Mouse (Mus musculus): ENCODE measurements around the gene Glo1. TPM values are rescaled to one million over a fixed set of nuclear protein-coding genes. Genes with fewer than 3 reads are reported as not detected.
A peak's percentile ranks its signal among the peaks of the same experiment; 100 is the strongest.

Glo1 gene
- polyA plus RNA-seq, 2 experiments, result 98.1 to 280 TPM

- no peak for DNase-seq (ENCODE audit: low read depth in 3 of 3, low spot score in 3 of 3)
- 77% methylated on average over 8 of the region's 8 CpGs for WGBS (ENCODE audit: insufficient replicate concordance)
- H3K27ac ChIP-seq, result no peak overlapping the region
- no peak overlapping the region for H3K9ac ChIP-seq (replicated peaks)
- TF ChIP-seq EP300 (IDR thresholded peaks at IDR 0.05; ENCODE audit: low read depth) (no peak), CTCF (IDR thresholded peaks at IDR 0.05; ENCODE audit: low read depth) (no peak)
- no peaks in the 10 kb centered on the region for H3K27me3 ChIP-seq (ENCODE audit: control insufficient read depth, insufficient read depth, low read length)
- H3K4me3 ChIP-seq (ENCODE audit: insufficient read depth in 1 of 2, low read depth in 2 of 2, low read length in 2 of 2), result no peak overlapping the region
- ATAC-seq (ENCODE audit: insufficient read depth), result no peak
- H3K4me1 ChIP-seq (replicated peaks; ENCODE audit: control insufficient read depth in 2 of 2, insufficient read depth in 2 of 2, low read length in 1 of 2), result no peaks in the 10 kb centered on the region
- no peak overlapping the region for H3K4me2 ChIP-seq (ENCODE audit: low read depth)
- no peaks in the 10 kb centered on the region for H3K36me3 ChIP-seq (replicated peaks; ENCODE audit: control insufficient read depth, insufficient read depth, low read depth)
- H3K9me3 ChIP-seq (ENCODE audit: control insufficient read depth, low read length), result peaks cover 7% of the 10 kb centered on the region
These were observed 36.5 kb upstream of the Glo1 start for GRCm38 (mm10) chr17:30663170-30663569.

GRCm38 (mm10) chr17:30662131-30662530 is 35.5 kb upstream of the Glo1 start:
- ATAC-seq (ENCODE audit: insufficient read depth) (no peak), DNase-seq (ENCODE audit: low read depth in 3 of 3, low spot score in 3 of 3) (no peak)
- no peak overlapping the region for H3K4me2 ChIP-seq (ENCODE audit: low read depth)
- H3K27ac ChIP-seq, result no peak overlapping the region
- no peaks in the 10 kb centered on the region for H3K36me3 ChIP-seq (replicated peaks; ENCODE audit: control insufficient read depth, insufficient read depth, low read depth)
- 62% methylated on average over 8 of the region's 8 CpGs for WGBS (ENCODE audit: insufficient replicate concordance)
- H3K4me3 ChIP-seq (ENCODE audit: insufficient read depth in 1 of 2, low read depth in 2 of 2, low read length in 2 of 2), result no peak overlapping the region
- H3K9me3 ChIP-seq (ENCODE audit: control insufficient read depth, low read length), result peaks cover 7% of the 10 kb centered on the region
- H3K9ac ChIP-seq (replicated peaks), result no peak overlapping the region
- no peak for TF ChIP-seq CTCF (IDR thresholded peaks at IDR 0.05; ENCODE audit: low read depth)
- TF ChIP-seq EP300 (IDR thresholded peaks at IDR 0.05; ENCODE audit: low read depth), result no peak
- H3K4me1 ChIP-seq (replicated peaks; ENCODE audit: control insufficient read depth in 2 of 2, insufficient read depth in 2 of 2, low read length in 1 of 2), result no peaks in the 10 kb centered on the region
- no peaks in the 10 kb centered on the region for H3K27me3 ChIP-seq (ENCODE audit: control insufficient read depth, insufficient read depth, low read length)

- ATAC-seq (ENCODE audit: insufficient read depth) (peak; percentile 64; the same call in 1 of the 2 replicates), DNase-seq (ENCODE audit: low read depth in 3 of 3, low spot score in 3 of 3) (no peak)
- no peaks in the 10 kb centered on the region for H3K36me3 ChIP-seq (replicated peaks; ENCODE audit: control insufficient read depth, insufficient read depth, low read depth)
- no peaks in the 10 kb centered on the region for H3K4me1 ChIP-seq (replicated peaks; ENCODE audit: control insufficient read depth in 2 of 2, insufficient read depth in 2 of 2, low read length in 1 of 2)
- H3K27me3 ChIP-seq (ENCODE audit: control insufficient read depth, insufficient read depth, low read length), result no peaks in the 10 kb centered on the region
- 28% methylated on average over 13 of the region's 13 CpGs for WGBS (ENCODE audit: insufficient replicate concordance)
- no peaks in the 10 kb centered on the region for H3K9me3 ChIP-seq (ENCODE audit: control insufficient read depth, low read length)
- H3K9ac ChIP-seq (replicated peaks), result peak overlapping the region; percentile 24; the same call in 1 of the 2 replicates
- TF ChIP-seq CTCF (IDR thresholded peaks at IDR 0.05; ENCODE audit: low read depth), result no peak
- peak overlapping the region; percentile 50 to 58 for H3K4me3 ChIP-seq (ENCODE audit: insufficient read depth in 1 of 2, low read depth in 2 of 2, low read length in 2 of 2)
- H3K4me2 ChIP-seq (ENCODE audit: low read depth), result peak overlapping the region; percentile 61
- no peak overlapping the region for H3K27ac ChIP-seq
These were observed 31.5 kb upstream of the Glo1 start for GRCm38 (mm10) chr17:30658152-30658544.

- peak overlapping the region; percentile 61 for H3K4me2 ChIP-seq (ENCODE audit: low read depth)
- WGBS (ENCODE audit: insufficient replicate concordance), result 54% methylated on average over 8 of the region's 8 CpGs
- DNase-seq (ENCODE audit: low read depth in 3 of 3, low spot score in 3 of 3), result no peak
- H3K9me3 ChIP-seq (ENCODE audit: control insufficient read depth, low read length), result no peaks in the 10 kb centered on the region
- H3K36me3 ChIP-seq (replicated peaks; ENCODE audit: control insufficient read depth, insufficient read depth, low read depth), result no peaks in the 10 kb centered on the region
- ATAC-seq (ENCODE audit: insufficient read depth), result peak; percentile 28; the same call in 1 of the 2 replicates
- H3K4me1 ChIP-seq (replicated peaks; ENCODE audit: control insufficient read depth in 2 of 2, insufficient read depth in 2 of 2, low read length in 1 of 2), result no peaks in the 10 kb centered on the region
- no peak overlapping the region for H3K27ac ChIP-seq
- TF ChIP-seq CTCF (IDR thresholded peaks at IDR 0.05; ENCODE audit: low read depth) (no peak), EP300 (IDR thresholded peaks at IDR 0.05; ENCODE audit: low read depth) (no peak)
- peak overlapping the region; percentile 24; the same call in 1 of the 2 replicates for H3K9ac ChIP-seq (replicated peaks)
- no peaks in the 10 kb centered on the region for H3K27me3 ChIP-seq (ENCODE audit: control insufficient read depth, insufficient read depth, low read length)
- peak overlapping the region; percentile 50 to 58 for H3K4me3 ChIP-seq (ENCODE audit: insufficient read depth in 1 of 2, low read depth in 2 of 2, low read length in 2 of 2)
These were observed 31.0 kb upstream of the Glo1 start for GRCm38 (mm10) chr17:30657530-30658151.

- Histone ChIP-seq H3K9me3 (ENCODE audit: control insufficient read depth, low read length) (peaks cover 4% of the 10 kb centered on the region), H3K4me1 (replicated peaks; ENCODE audit: control insufficient read depth in 2 of 2, insufficient read depth in 2 of 2, low read length in 1 of 2) (no peaks in the 10 kb centered on the region), H3K27ac (no peak overlapping the region), H3K4me2 (ENCODE audit: low read depth) (no peak overlapping the region), H3K27me3 (ENCODE audit: control insufficient read depth, insufficient read depth, low read length) (no peaks in the 10 kb centered on the region), H3K9ac (replicated peaks) (no peak overlapping the region), H3K4me3 (ENCODE audit: insufficient read depth in 1 of 2, low read depth in 2 of 2, low read length in 2 of 2) (no peak overlapping the region), H3K36me3 (replicated peaks; ENCODE audit: control insufficient read depth, insufficient read depth, low read depth) (no peaks in the 10 kb centered on the region)
- ATAC-seq (ENCODE audit: insufficient read depth) (no peak), DNase-seq (ENCODE audit: low read depth in 3 of 3, low spot score in 3 of 3) (no peak)
- WGBS (ENCODE audit: insufficient replicate concordance), result 88% methylated on average over 6 of the region's 6 CpGs
- TF ChIP-seq EP300 (IDR thresholded peaks at IDR 0.05; ENCODE audit: low read depth) (no peak), CTCF (IDR thresholded peaks at IDR 0.05; ENCODE audit: low read depth) (peak; percentile 78)
These were observed 26.3 kb upstream of the Glo1 start for GRCm38 (mm10) chr17:30653010-30653409.
